Comparison of ENCODE assay signal across 24 mouse cellular contexts in genomic region chr7:68911989-68912655, GRCm38 (mm10).
DNase-seq lines count a peak whose midpoint lies in the region; ATAC-seq lines count a peak whose summit lies in the region.
"Had no signal": no experiment of that assay in that cellular context is flagged by ENCODE, and none has a peak within 500 bp of the region (broad histone marks: within the 10 kb centered on the region; RNA-seq: fewer than 3 reads in every experiment).

No protein-coding gene starts in this region.

- no peaks in the 10 kb centered on the region for H3K27me3 ChIP-seq in kidney, embryonic 14.5 days (ENCODE audit: control insufficient read depth, insufficient read depth, low read length)
- no peaks in the 10 kb centered on the region for H3K27me3 ChIP-seq in kidney, embryonic 16.5 days (ENCODE audit: insufficient read depth, low read length)
- H3K27me3 ChIP-seq in midbrain, embryonic 11.5 days (ENCODE audit: control insufficient read depth, insufficient read depth, low read length): no peaks in the 10 kb centered on the region
- no peaks in the 10 kb centered on the region for H3K27me3 ChIP-seq in midbrain, embryonic 10.5 days (ENCODE audit: low read depth, poor library complexity, severe bottlenecking)
- H3K27me3 ChIP-seq: CH12.LX; embryonic facial prominence, embryonic 12.5 days; forebrain, embryonic 13.5 days; forebrain, embryonic 15.5 days had no signal

- WGBS in kidney, embryonic 14.5 days: 30% methylated on average over 6 of the region's 6 CpGs
- WGBS in kidney, embryonic 16.5 days: 38% methylated on average over 6 of the region's 6 CpGs
- 86% methylated on average over 6 of the region's 6 CpGs for WGBS in midbrain, embryonic 11.5 days
- 88% methylated on average over 6 of the region's 6 CpGs for WGBS in midbrain, embryonic 10.5 days

- H3K4me2 ChIP-seq in kidney, embryonic 14.5 days (replicated peaks; ENCODE audit: low read depth, low read length): no peak overlapping the region
- H3K4me2 ChIP-seq in kidney, embryonic 16.5 days (replicated peaks; ENCODE audit: low read depth, low read length): no peak overlapping the region
- H3K4me2 ChIP-seq in midbrain, embryonic 11.5 days: no peak overlapping the region
- H3K4me2 ChIP-seq: embryonic facial prominence, embryonic 12.5 days; forebrain, embryonic 13.5 days; forebrain, embryonic 15.5 days had no signal

- peaks cover 4% of the 10 kb centered on the region; the same call in 1 of the 2 replicates for H3K4me1 ChIP-seq in kidney, embryonic 14.5 days (ENCODE audit: control insufficient read depth, insufficient read depth, low read length)
- H3K4me1 ChIP-seq in kidney, embryonic 16.5 days (ENCODE audit: insufficient read depth, low read length): peaks cover 3% of the 10 kb centered on the region; the same call in 1 of the 2 replicates
- no peaks in the 10 kb centered on the region; the same call in 1 of the 2 replicates for H3K4me1 ChIP-seq in midbrain, embryonic 11.5 days (ENCODE audit: control insufficient read depth, insufficient read depth, low read length)
- H3K4me1 ChIP-seq in midbrain, embryonic 10.5 days: peaks cover 3% of the 10 kb centered on the region; the same call in 1 of the 2 replicates
- H3K4me1 ChIP-seq: embryonic facial prominence, embryonic 12.5 days had no signal

- no peak overlapping the region for H3K4me3 ChIP-seq in kidney, embryonic 14.5 days (ENCODE audit: low read length)
- H3K4me3 ChIP-seq in kidney, embryonic 16.5 days (ENCODE audit: low read length): no peak overlapping the region
- no peak overlapping the region for H3K4me3 ChIP-seq in midbrain, embryonic 11.5 days (ENCODE audit: low read depth, low read length)
- no peak overlapping the region for H3K4me3 ChIP-seq in midbrain, embryonic 10.5 days
- H3K4me3 ChIP-seq: embryonic facial prominence, embryonic 10.5 days; embryonic facial prominence, embryonic 12.5 days; forebrain, embryonic 13.5 days; forebrain, embryonic 15.5 days had no signal

- DNase-seq in kidney, postnatal 4 days: no peak
- DNase-seq in kidney, adult 8-10 months: no peak
- peak; percentile 23 for DNase-seq in midbrain, embryonic 11.5 days (ENCODE audit: low spot score, missing footprints)
- no peak for DNase-seq in midbrain, embryonic 10.5 days (ENCODE audit: low spot score)
- DNase-seq: adrenal gland, adult 8-10 months; adrenal gland, postnatal 14 days; adrenal gland, postnatal 36 days; B cell, adult 2 months; cerebellum, adult 11-12 months; cerebellum, adult 2 months; cerebellum, adult 9-10 months; cerebellum, postnatal 10 days; cerebellum, postnatal 25 days had no signal

- no peak overlapping the region for H3K9ac ChIP-seq in kidney, embryonic 14.5 days (ENCODE audit: low read depth, low read length)
- no peak overlapping the region for H3K9ac ChIP-seq in kidney, embryonic 16.5 days (replicated peaks; ENCODE audit: low read length)
- H3K9ac ChIP-seq in midbrain, embryonic 11.5 days (ENCODE audit: low read length): no peak overlapping the region
- H3K9ac ChIP-seq: embryonic facial prominence, embryonic 12.5 days; forebrain, embryonic 13.5 days; forebrain, embryonic 15.5 days had no signal

- ATAC-seq in kidney, embryonic 14.5 days (ENCODE audit: low FRiP score, low TSS enrichment): peak; percentile 63; the same call in 1 of the 2 replicates
- ATAC-seq in kidney, embryonic 16.5 days (ENCODE audit: low FRiP score, low TSS enrichment): peak; percentile 71; the same call in 1 of the 2 replicates
- peak; percentile 54; the same call in 1 of the 2 replicates for ATAC-seq in midbrain, embryonic 11.5 days (ENCODE audit: low FRiP score)
- ATAC-seq: activated CD4-positive, CD25-positive, alpha-beta regulatory T cell, adult 4 months; CD4-positive, CD25-positive, alpha-beta regulatory T cell, adult 4 months; forebrain, embryonic 13.5 days; forebrain, embryonic 15.5 days; Patski had no signal

- H3K36me3 ChIP-seq in kidney, embryonic 14.5 days (ENCODE audit: control insufficient read depth, insufficient read depth, low read length): no peaks in the 10 kb centered on the region
- no peaks in the 10 kb centered on the region for H3K36me3 ChIP-seq in kidney, embryonic 16.5 days (ENCODE audit: insufficient read depth, low read length)
- no peaks in the 10 kb centered on the region for H3K36me3 ChIP-seq in midbrain, embryonic 11.5 days (ENCODE audit: control insufficient read depth, insufficient read depth, low read length)
- no peaks in the 10 kb centered on the region for H3K36me3 ChIP-seq in midbrain, embryonic 10.5 days
- H3K36me3 ChIP-seq: embryonic facial prominence, embryonic 10.5 days; embryonic facial prominence, embryonic 12.5 days; forebrain, embryonic 15.5 days; G1E had no signal

- no peaks in the 10 kb centered on the region for H3K9me3 ChIP-seq in kidney, embryonic 14.5 days (ENCODE audit: control insufficient read depth, low read length)
- H3K9me3 ChIP-seq in kidney, embryonic 16.5 days (ENCODE audit: low read length): no peaks in the 10 kb centered on the region
- H3K9me3 ChIP-seq in midbrain, embryonic 11.5 days (ENCODE audit: control insufficient read depth, low read length): no peaks in the 10 kb centered on the region
- H3K9me3 ChIP-seq in midbrain, embryonic 10.5 days (replicated peaks): no peaks in the 10 kb centered on the region
- H3K9me3 ChIP-seq: embryonic facial prominence, embryonic 10.5 days; embryonic facial prominence, embryonic 12.5 days; forebrain, embryonic 13.5 days; forebrain, embryonic 15.5 days had no signal

- no peak overlapping the region for H3K27ac ChIP-seq in kidney, embryonic 14.5 days (ENCODE audit: low read depth, low read length)
- peak overlapping the region; percentile 44; the same call in 1 of the 2 replicates for H3K27ac ChIP-seq in kidney, embryonic 16.5 days (ENCODE audit: low read length)
- H3K27ac ChIP-seq in midbrain, embryonic 11.5 days (ENCODE audit: low read depth, low read length): no peak overlapping the region
- H3K27ac ChIP-seq in midbrain, embryonic 10.5 days (replicated peaks): no peak overlapping the region
- H3K27ac ChIP-seq: embryonic facial prominence, embryonic 10.5 days; embryonic facial prominence, embryonic 12.5 days; forebrain, embryonic 13.5 days; forebrain, embryonic 15.5 days had no signal
